In the genomic region with DNA sequence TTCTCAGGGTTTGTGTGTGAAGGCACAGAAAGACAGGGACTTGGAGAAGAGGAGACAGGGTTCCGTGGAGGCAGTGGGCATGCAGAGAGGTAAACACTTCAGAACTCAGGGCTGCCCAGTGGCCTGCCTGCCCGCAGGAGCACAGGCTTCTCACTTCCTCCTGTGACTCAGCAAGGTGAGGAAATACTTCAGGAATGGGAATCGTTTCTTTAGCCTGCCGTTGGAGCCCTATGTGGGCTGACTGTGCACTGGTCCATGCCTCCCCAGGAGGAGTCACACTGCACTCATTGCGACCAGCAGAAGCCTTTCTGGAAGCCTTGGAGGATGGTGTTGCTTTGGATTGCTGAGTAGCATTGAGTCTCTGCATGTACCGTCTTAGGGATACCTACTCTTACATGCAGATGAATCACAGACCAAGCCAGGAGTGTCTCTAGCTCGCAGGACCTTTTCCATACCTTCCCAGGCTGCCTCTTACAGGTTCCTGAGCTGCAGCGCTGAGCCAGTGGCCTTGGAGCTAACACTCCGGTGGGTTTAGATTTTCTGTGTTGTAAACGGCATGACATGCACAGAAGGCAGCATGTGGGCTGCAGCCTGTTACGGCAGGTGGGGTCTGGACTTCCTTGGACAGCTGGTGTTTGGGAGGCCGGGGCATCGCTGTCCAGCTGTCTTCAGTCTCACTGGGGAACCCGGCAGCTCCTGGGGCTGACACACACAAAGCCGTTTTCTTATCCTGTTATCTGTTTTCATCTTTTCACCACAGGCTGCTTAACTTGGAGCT, we compare ENCODE assay signal across 9 mouse cellular contexts. TPM values are rescaled to one million over a fixed set of nuclear protein-coding genes. Genes with fewer than 3 reads are reported as not detected.
A peak's percentile ranks its signal among the peaks of the same experiment; 100 is the strongest.
DNase-seq lines count a peak whose midpoint lies in the region; ATAC-seq lines count a peak whose summit lies in the region.
"Had no signal": no experiment of that assay in that cellular context is flagged by ENCODE, and none has a peak within 500 bp of the region (broad histone marks: within the 10 kb centered on the region; RNA-seq: fewer than 3 reads in every experiment).

No protein-coding gene starts in this region.

- no peak overlapping the region for H3K4me2 ChIP-seq in liver, embryonic 11.5 days
- H3K4me2 ChIP-seq in liver, embryonic 12.5 days = no peak overlapping the region

- no peak overlapping the region for H3K4me3 ChIP-seq in liver, embryonic 11.5 days (ENCODE audit: low read depth, low read length)
- no peak overlapping the region for H3K4me3 ChIP-seq in liver, embryonic 12.5 days

- peak; percentile 4 to 7 for DNase-seq in lung, adult 18-20 months
- DNase-seq in lung, postnatal 14 days = no peak
- DNase-seq in right cerebral cortex, postnatal 14 days = peak; percentile 22
- DNase-seq in liver, embryonic 11.5 days (ENCODE audit: low spot score) = no peak
- DNase-seq: heart, postnatal 14 days; layer of hippocampus, postnatal 36 days had no signal

- no peaks in the 10 kb centered on the region for H3K36me3 ChIP-seq in liver, embryonic 11.5 days (ENCODE audit: control insufficient read depth, insufficient read depth, low read length)
- no peaks in the 10 kb centered on the region for H3K36me3 ChIP-seq in liver, embryonic 12.5 days

- WGBS in liver, embryonic 11.5 days = 56% methylated on average over 15 of the region's 15 CpGs
- 54% methylated on average over 15 of the region's 15 CpGs for WGBS in liver, embryonic 12.5 days (ENCODE audit: insufficient replicate concordance)

- no peaks in the 10 kb centered on the region for H3K9me3 ChIP-seq in liver, embryonic 11.5 days (ENCODE audit: control insufficient read depth, low read length)
- H3K9me3 ChIP-seq in liver, embryonic 12.5 days (replicated peaks) = no peaks in the 10 kb centered on the region

- H3K9ac ChIP-seq in liver, embryonic 11.5 days (ENCODE audit: low read depth, low read length) = no peak overlapping the region
- H3K9ac ChIP-seq in liver, embryonic 12.5 days = no peak overlapping the region

- H3K27me3 ChIP-seq in liver, embryonic 11.5 days (replicated peaks; ENCODE audit: control insufficient read depth, insufficient read depth, low read length) = no peaks in the 10 kb centered on the region
- H3K27me3 ChIP-seq in liver, embryonic 12.5 days (replicated peaks) = no peaks in the 10 kb centered on the region

- no peaks in the 10 kb centered on the region for H3K4me1 ChIP-seq in liver, embryonic 11.5 days (replicated peaks; ENCODE audit: control insufficient read depth, insufficient read depth, low read length)
- H3K4me1 ChIP-seq in liver, embryonic 12.5 days = no peaks in the 10 kb centered on the region

- H3K27ac ChIP-seq in liver, embryonic 11.5 days (ENCODE audit: low read depth, low read length) = no peak overlapping the region
- H3K27ac ChIP-seq in liver, embryonic 12.5 days = no peak overlapping the region

- peak; percentile 79 for ATAC-seq in granulocyte monocyte progenitor cell, adult 5-6 weeks (replicated peaks; ENCODE audit: poor library complexity, severe bottlenecking)
- peak; percentile 68 for ATAC-seq in megakaryocyte progenitor cell, adult 5-6 weeks (replicated peaks; ENCODE audit: poor library complexity)
- ATAC-seq in liver, embryonic 11.5 days (replicated peaks; ENCODE audit: low FRiP score) = no peak
- ATAC-seq in liver, embryonic 12.5 days = no peak

RNA-seq across cellular contexts. Expression of gene Btbd11, which starts 34.4 kb away (rescaled TPM):
- total RNA-seq in granulocyte monocyte progenitor cell, adult 5-6 weeks (2014; fragmentation: Nextera tagmentation) = 1.3 and 3.8 TPM in 2 replicates
- 1.2 and 3.5 TPM in 2 replicates for total RNA-seq in granulocyte monocyte progenitor cell, adult 5-6 weeks (2017)
- total RNA-seq in megakaryocyte progenitor cell, adult 5-6 weeks (2015) = 2.7 and 2.8 TPM in 2 replicates
- total RNA-seq in megakaryocyte progenitor cell, adult 5-6 weeks (2017) = 1.6 and 2.2 TPM in 2 replicates
- polyA plus RNA-seq in liver, embryonic 11.5 days (2014; fragmentation: Nextera tagmentation; extraction: Ambion mirVana) = 0.51 and 0.88 TPM in 2 replicates
- polyA plus RNA-seq in liver, embryonic 12.5 days (2016; fragmentation: Nextera tagmentation; extraction: Ambion mirVana) = 0.32 and 0.42 TPM in 2 replicates

Comparison
In these comparisons a context has a peak if more than half of its experiments do, and no peak if none do; other contexts are left out.
1. DNase-seq: peak in lung, adult 18-20 months (2 of 2) and right cerebral cortex, postnatal 14 days (single experiment); none in lung, postnatal 14 days (single experiment) and liver, embryonic 11.5 days (single experiment).
2. ATAC-seq: peak in granulocyte monocyte progenitor cell, adult 5-6 weeks (single experiment) and megakaryocyte progenitor cell, adult 5-6 weeks (single experiment); none in liver, embryonic 11.5 days (single experiment) and liver, embryonic 12.5 days (single experiment).